Mouse (Mus musculus): ENCODE data around the gene Fcho1. TPM values are rescaled to one million over a fixed set of nuclear protein-coding genes. Genes with fewer than 3 reads are reported as not detected.
A peak's percentile ranks its signal among the peaks of the same experiment; 100 is the strongest.

The Fcho1 gene
- polyA plus RNA-seq, 1 experiment from 2014 or later: 127 TPM

- no peak for DNase-seq (ENCODE audit: low spot score)
Measured at GRCm38 (mm10) chr8:71685573-71685972, 39.9 kb downstream of the Fcho1 start.

- DNase-seq (ENCODE audit: low spot score): no peak
Measured at GRCm38 (mm10) chr8:71684701-71685100, 40.8 kb downstream of the Fcho1 start.

GRCm38 (mm10) chr8:71682832-71683231, 42.7 kb downstream of the Fcho1 start:
- DNase-seq (ENCODE audit: low spot score): no peak

GRCm38 (mm10) chr8:71681369-71681915, 44.1 kb downstream of the Fcho1 start:
- DNase-seq (ENCODE audit: low spot score): no peak

- DNase-seq (ENCODE audit: low spot score): no peak
Measured at GRCm38 (mm10) chr8:71680471-71680870, 45.0 kb downstream of the Fcho1 start.

GRCm38 (mm10) chr8:71679550-71680168, 45.9 kb downstream of the Fcho1 start:
- no peak for DNase-seq (ENCODE audit: low spot score)

- DNase-seq (ENCODE audit: low spot score): no peak
Measured at GRCm38 (mm10) chr8:71679116-71679515, 46.4 kb downstream of the Fcho1 start.

- no peak for DNase-seq (ENCODE audit: low spot score)
Measured at GRCm38 (mm10) chr8:71678216-71678615, 47.3 kb downstream of the Fcho1 start.

- DNase-seq (ENCODE audit: low spot score): no peak
Measured at GRCm38 (mm10) chr8:71677555-71677954, 48.0 kb downstream of the Fcho1 start.

- no peak for DNase-seq (ENCODE audit: low spot score)
Measured at GRCm38 (mm10) chr8:71676803-71677202, 48.7 kb downstream of the Fcho1 start.

- peak; percentile 83 for DNase-seq (ENCODE audit: low spot score)
Measured at GRCm38 (mm10) chr8:71676020-71676741, 49.3 kb downstream of the Fcho1 start, which contains the start of gene Jak3. Gene Jak3, plus strand, starts transcription at chr8:71676296.

GRCm38 (mm10) chr8:71675456-71676019, 50.0 kb downstream of the Fcho1 start:
- peak; percentile 34 for DNase-seq (ENCODE audit: low spot score)

- no peak for DNase-seq (ENCODE audit: low spot score)
Measured at GRCm38 (mm10) chr8:71674071-71674470, 51.4 kb downstream of the Fcho1 start.

GRCm38 (mm10) chr8:71672168-71672735, 53.3 kb downstream of the Fcho1 start:
- DNase-seq (ENCODE audit: low spot score): no peak

- DNase-seq (ENCODE audit: low spot score): peak; percentile 92
Measured at GRCm38 (mm10) chr8:71671549-71671965, 54.0 kb downstream of the Fcho1 start, which contains the start of gene Unc13a. Gene Unc13a, minus strand, starts transcription at chr8:71671757.

- DNase-seq (ENCODE audit: low spot score): peak; percentile 40
Measured at GRCm38 (mm10) chr8:71670621-71671548, 54.6 kb downstream of the Fcho1 start.

GRCm38 (mm10) chr8:71670198-71670597, 55.3 kb downstream of the Fcho1 start:
- no peak for DNase-seq (ENCODE audit: low spot score)

GRCm38 (mm10) chr8:71668220-71668975, 57.1 kb downstream of the Fcho1 start:
- peak; percentile 44 for DNase-seq (ENCODE audit: low spot score)

- no peak for DNase-seq (ENCODE audit: low spot score)
Measured at GRCm38 (mm10) chr8:71667256-71667655, 58.3 kb downstream of the Fcho1 start.

- DNase-seq (ENCODE audit: low spot score): no peak
Measured at GRCm38 (mm10) chr8:71666855-71667254, 58.7 kb downstream of the Fcho1 start.

Data from thymus, postnatal 0 days (tissue).